Mouse (Mus musculus): Measurements from ENCODE around the gene 2610507B11Rik. TPM values are rescaled to one million over a fixed set of nuclear protein-coding genes. Genes with fewer than 3 reads are reported as not detected.

Gene 2610507B11Rik
- polyA plus RNA-seq, 1 experiment from 2014 or later = 109 TPM

DNA sequence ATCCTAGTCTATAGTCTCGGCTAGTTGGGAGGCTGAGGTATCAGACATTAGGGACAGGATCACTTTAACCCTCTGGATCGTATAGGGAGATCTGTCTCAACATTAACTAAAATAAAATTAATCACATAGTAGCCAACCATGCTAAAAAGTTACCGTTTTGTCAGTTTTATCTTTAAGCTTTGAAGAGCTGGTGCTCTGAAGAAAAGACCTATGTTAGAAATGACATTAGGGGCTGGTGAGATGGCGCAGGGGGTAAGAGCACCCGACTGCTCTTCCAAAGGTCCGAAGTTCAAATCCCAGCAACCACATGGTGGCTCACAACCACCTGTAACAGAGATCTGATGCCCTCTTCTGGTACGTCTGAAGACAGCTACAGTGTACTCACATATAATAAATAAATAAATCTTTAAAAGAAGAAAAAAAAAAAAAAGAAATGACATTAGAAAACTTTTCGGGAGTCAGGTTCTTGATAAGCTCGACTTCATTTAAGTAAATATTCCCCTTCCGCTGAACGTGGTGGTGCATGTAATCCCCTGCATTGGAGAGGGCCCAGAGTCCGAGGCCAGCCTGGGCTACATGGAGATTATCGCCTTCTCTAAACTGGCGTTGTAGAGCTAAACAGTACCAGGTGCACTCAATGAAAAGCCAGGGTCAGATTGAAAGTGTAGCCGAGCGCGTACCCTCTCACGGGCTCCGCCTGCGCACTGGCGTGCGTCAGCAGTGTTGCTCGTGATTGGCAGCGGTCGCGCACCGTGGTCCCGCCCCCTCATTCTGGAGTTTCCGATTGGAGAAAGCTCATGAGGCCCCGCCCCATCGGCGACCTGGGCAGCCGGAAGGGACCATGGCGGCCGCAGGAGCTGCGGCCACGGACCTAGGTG lies 66.3 kb downstream of the 2610507B11Rik start, which contains the start of gene Pigs:
TSS of gene Pigs (plus strand) at position 782 of the 878 bp plus-strand sequence.
- ATAC-seq (ENCODE audit: low FRiP score, low TSS enrichment) = peak; percentile 93
- peak within 1 kb of the TSS; percentile 91 for H3K4me3 ChIP-seq (ENCODE audit: low read length)

DNA sequence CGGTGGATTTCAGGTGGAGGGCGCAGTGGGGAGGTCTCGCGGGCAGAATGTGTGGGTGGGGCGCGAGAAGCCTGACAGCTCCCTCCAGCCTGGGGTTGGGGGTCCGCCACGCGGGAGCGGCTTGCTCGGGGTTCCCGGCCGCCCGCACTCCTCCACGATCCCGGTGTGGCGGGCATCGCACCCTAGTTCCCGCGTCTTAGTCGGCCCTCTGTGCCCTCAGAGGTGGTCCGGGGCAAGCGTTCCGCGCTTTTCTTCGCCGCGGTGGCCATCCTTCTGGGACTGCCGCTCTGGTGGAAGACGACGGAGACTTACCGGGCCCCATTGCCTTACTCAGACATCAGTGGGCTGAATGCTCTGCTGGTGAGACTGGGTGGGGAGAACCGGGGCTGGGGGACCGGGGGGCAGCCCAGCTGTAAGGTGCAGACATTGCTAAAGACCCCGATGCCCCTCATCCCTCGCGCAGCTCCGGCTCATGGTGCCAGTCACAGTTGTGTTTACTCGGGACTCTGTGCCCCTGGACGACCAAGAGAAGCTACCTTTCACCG lies 67.0 kb downstream of the 2610507B11Rik start:
- Histone ChIP-seq H3K4me1 (ENCODE audit: control insufficient read depth, insufficient read depth, low read length) (peaks cover 8% of the 10 kb centered on the region; the same call in 1 of the 2 replicates), H3K27ac (ENCODE audit: low read depth, low read length) (no peak overlapping the region), H3K27me3 (ENCODE audit: control insufficient read depth, insufficient read depth, low read length) (no peaks in the 10 kb centered on the region), H3K4me2 (replicated peaks; ENCODE audit: low read depth, low read length) (peak overlapping the region; percentile 91), H3K9ac (ENCODE audit: low read depth, low read length) (peak overlapping the region; percentile 85), H3K9me3 (ENCODE audit: control insufficient read depth, low read length) (no peaks in the 10 kb centered on the region), H3K36me3 (ENCODE audit: control insufficient read depth, insufficient read depth, low read length) (peaks cover 6% of the 10 kb centered on the region), H3K4me3 (ENCODE audit: low read length) (peak overlapping the region; percentile 91)
- ATAC-seq (ENCODE audit: low FRiP score, low TSS enrichment) = peak; percentile 74
- WGBS = under 1% methylated on average over 38 of the region's 41 CpGs

More for the DNA sequence above, 66.3 kb downstream of the 2610507B11Rik start, which contains the start of gene Pigs:
- Histone ChIP-seq H3K9me3 (ENCODE audit: control insufficient read depth, low read length) (no peaks in the 10 kb centered on the region), H3K4me1 (ENCODE audit: control insufficient read depth, insufficient read depth, low read length) (peaks cover 8% of the 10 kb centered on the region; the same call in 1 of the 2 replicates), H3K27ac (ENCODE audit: low read depth, low read length) (no peak within 1 kb of the TSS; the same call in 1 of the 2 replicates), H3K4me2 (replicated peaks; ENCODE audit: low read depth, low read length) (peak within 1 kb of the TSS; percentile 91), H3K9ac (ENCODE audit: low read depth, low read length) (peak within 1 kb of the TSS; percentile 85), H3K36me3 (ENCODE audit: control insufficient read depth, insufficient read depth, low read length) (no peaks in the 10 kb centered on the region), H3K27me3 (ENCODE audit: control insufficient read depth, insufficient read depth, low read length) (no peaks in the 10 kb centered on the region)
- WGBS = 14% methylated on average over 36 of the region's 37 CpGs

DNA sequence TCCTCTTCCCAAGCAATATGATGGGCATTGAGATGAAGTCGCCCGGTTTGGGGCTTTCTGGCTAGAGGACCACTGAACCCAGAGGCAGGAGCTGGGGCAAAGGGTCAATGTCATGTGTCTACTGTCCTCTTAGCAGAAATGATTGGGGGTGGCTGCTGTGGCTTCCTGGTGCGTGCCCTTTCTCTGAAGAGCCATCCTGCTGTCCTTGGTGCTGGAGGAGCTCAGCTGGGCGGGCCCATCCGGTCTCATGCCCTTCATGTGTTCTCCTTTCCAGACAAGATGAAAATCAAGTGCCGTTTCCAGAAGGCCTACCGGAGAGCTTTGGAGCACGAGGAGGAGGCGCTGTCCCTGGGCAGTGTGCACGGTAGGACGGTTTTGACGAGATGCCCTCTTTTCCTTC lies 71.1 kb downstream of the 2610507B11Rik start:
- Histone ChIP-seq H3K4me2 (replicated peaks; ENCODE audit: low read depth, low read length) (no peak overlapping the region), H3K27ac (ENCODE audit: low read depth, low read length) (no peak overlapping the region), H3K9me3 (ENCODE audit: control insufficient read depth, low read length) (no peaks in the 10 kb centered on the region; the same call in 1 of the 2 replicates), H3K36me3 (ENCODE audit: control insufficient read depth, insufficient read depth, low read length) (peaks cover 24% of the 10 kb centered on the region), H3K4me1 (ENCODE audit: control insufficient read depth, insufficient read depth, low read length) (peaks cover 8% of the 10 kb centered on the region; the same call in 1 of the 2 replicates), H3K9ac (ENCODE audit: low read depth, low read length) (no peak overlapping the region), H3K27me3 (ENCODE audit: control insufficient read depth, insufficient read depth, low read length) (no peaks in the 10 kb centered on the region), H3K4me3 (ENCODE audit: low read length) (no peak overlapping the region)
- ATAC-seq (ENCODE audit: low FRiP score, low TSS enrichment) = no peak
- WGBS = 90% methylated on average over 12 of the region's 12 CpGs

DNA sequence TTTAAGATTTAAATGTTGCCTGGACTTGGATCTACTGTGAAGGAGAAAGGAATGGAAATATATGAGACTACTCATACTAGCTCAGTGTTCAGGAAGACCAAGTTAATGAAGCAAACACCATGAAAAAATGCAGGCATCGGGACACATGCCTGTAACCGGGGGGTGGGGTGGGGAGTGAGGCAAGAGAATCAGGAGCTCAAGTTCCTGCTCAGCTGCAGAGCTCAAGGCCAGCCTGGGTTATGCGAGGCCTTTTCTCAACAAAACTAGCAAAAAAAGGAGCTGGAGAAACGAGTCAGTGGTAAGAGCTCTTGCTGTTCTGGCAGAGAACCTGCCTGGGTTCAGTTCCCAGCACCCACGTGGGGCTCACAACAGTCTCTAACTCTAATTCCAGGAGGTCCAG lies 72.4 kb downstream of the 2610507B11Rik start:
- no peak overlapping the region for H3K4me2 ChIP-seq (replicated peaks; ENCODE audit: low read depth, low read length)
- H3K27ac ChIP-seq (ENCODE audit: low read depth, low read length) = no peak overlapping the region
- H3K4me1 ChIP-seq (ENCODE audit: control insufficient read depth, insufficient read depth, low read length) = peaks cover 4% of the 10 kb centered on the region; the same call in 1 of the 2 replicates
- no peaks in the 10 kb centered on the region; the same call in 1 of the 2 replicates for H3K9me3 ChIP-seq (ENCODE audit: control insufficient read depth, low read length)
- no peak overlapping the region for H3K4me3 ChIP-seq (ENCODE audit: low read length)
- H3K27me3 ChIP-seq (ENCODE audit: control insufficient read depth, insufficient read depth, low read length) = no peaks in the 10 kb centered on the region
- ATAC-seq (ENCODE audit: low FRiP score, low TSS enrichment) = no peak
- peaks cover 25% of the 10 kb centered on the region for H3K36me3 ChIP-seq (ENCODE audit: control insufficient read depth, insufficient read depth, low read length)
- H3K9ac ChIP-seq (ENCODE audit: low read depth, low read length) = no peak overlapping the region
- 77% methylated on average over 5 of the region's 5 CpGs for WGBS

DNA sequence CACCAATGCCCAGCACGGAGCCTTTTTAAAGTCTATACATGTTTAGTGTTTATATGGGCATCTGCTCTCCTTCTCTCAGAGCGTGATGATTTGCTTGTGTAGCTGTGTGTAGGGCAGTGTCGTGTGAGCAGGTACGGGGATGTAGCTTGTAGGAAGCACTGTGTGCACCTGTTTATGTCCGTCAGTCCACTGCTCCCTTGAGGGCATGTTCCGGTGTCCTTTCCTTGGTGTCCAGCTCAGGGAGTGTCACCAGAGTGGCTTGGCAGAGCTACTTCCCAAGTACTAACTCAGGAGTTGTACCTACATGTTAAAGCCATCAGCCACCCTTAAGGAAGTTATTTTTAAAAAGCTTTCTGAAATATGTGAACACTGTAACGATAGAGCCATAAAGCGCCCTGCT lies 75.5 kb downstream of the 2610507B11Rik start:
- Histone ChIP-seq H3K4me1 (ENCODE audit: control insufficient read depth, insufficient read depth, low read length) (no peaks in the 10 kb centered on the region), H3K27me3 (ENCODE audit: control insufficient read depth, insufficient read depth, low read length) (no peaks in the 10 kb centered on the region), H3K4me3 (ENCODE audit: low read length) (no peak overlapping the region), H3K36me3 (ENCODE audit: control insufficient read depth, insufficient read depth, low read length) (peaks cover 34% of the 10 kb centered on the region), H3K9ac (ENCODE audit: low read depth, low read length) (no peak overlapping the region), H3K27ac (ENCODE audit: low read depth, low read length) (no peak overlapping the region), H3K9me3 (ENCODE audit: control insufficient read depth, low read length) (no peaks in the 10 kb centered on the region; the same call in 1 of the 2 replicates), H3K4me2 (replicated peaks; ENCODE audit: low read depth, low read length) (no peak overlapping the region)
- no peak for ATAC-seq (ENCODE audit: low FRiP score, low TSS enrichment)
- WGBS = 95% methylated on average over 8 of the region's 8 CpGs

Other genes with a start within 250 kb of the 2610507B11Rik start
- 20.3 and 20.4 TPM in 2 replicates for gene Dhrs13, start 229.5 kb upstream of the 2610507B11Rik start, polyA plus RNA-seq (2014; fragmentation: Nextera tagmentation; extraction: Ambion mirVana)
- 25.6 and 45.7 TPM in 2 replicates for gene Flot2, start 223.8 kb upstream of the 2610507B11Rik start, polyA plus RNA-seq (2014; fragmentation: Nextera tagmentation; extraction: Ambion mirVana)
- gene Eral1, start 181.4 kb upstream of the 2610507B11Rik start, polyA plus RNA-seq (2014; fragmentation: Nextera tagmentation; extraction: Ambion mirVana) = 35.2 and 40.1 TPM in 2 replicates
- 15.3 and 16.9 TPM in 2 replicates for gene Fam222b, start 167.1 kb upstream of the 2610507B11Rik start, polyA plus RNA-seq (2014; fragmentation: Nextera tagmentation; extraction: Ambion mirVana)
- 68.2 and 111 TPM in 2 replicates for gene Traf4, start 96.2 kb upstream of the 2610507B11Rik start, polyA plus RNA-seq (2014; fragmentation: Nextera tagmentation; extraction: Ambion mirVana)
- 15.8 and 20.6 TPM in 2 replicates for gene Nek8, start 85.1 kb upstream of the 2610507B11Rik start, polyA plus RNA-seq (2014; fragmentation: Nextera tagmentation; extraction: Ambion mirVana)
- gene Tlcd1, start 85.0 kb upstream of the 2610507B11Rik start, polyA plus RNA-seq (2014; fragmentation: Nextera tagmentation; extraction: Ambion mirVana) = 23.1 and 28.1 TPM in 2 replicates
- 1,650 and 2,291 TPM in 2 replicates for gene Rpl23a, start 78.2 kb upstream of the 2610507B11Rik start, polyA plus RNA-seq (2014; fragmentation: Nextera tagmentation; extraction: Ambion mirVana)
- gene Rab34, start 73.3 kb upstream of the 2610507B11Rik start, polyA plus RNA-seq (2014; fragmentation: Nextera tagmentation; extraction: Ambion mirVana) = 128 and 156 TPM in 2 replicates
- 3.4 and 4.1 TPM in 2 replicates for gene Proca1, start 68.4 kb upstream of the 2610507B11Rik start, polyA plus RNA-seq (2014; fragmentation: Nextera tagmentation; extraction: Ambion mirVana)
- gene Sdf2, start 16.0 kb upstream of the 2610507B11Rik start, polyA plus RNA-seq (2014; fragmentation: Nextera tagmentation; extraction: Ambion mirVana) = 81.3 and 95.2 TPM in 2 replicates
- 13.5 and 26.0 TPM in 2 replicates for gene Supt6, start 15.8 kb upstream of the 2610507B11Rik start, polyA plus RNA-seq (2014; fragmentation: Nextera tagmentation; extraction: Ambion mirVana)
- 0.10 and 0.47 TPM in 2 replicates for gene BC030499, start 29.1 kb downstream of the 2610507B11Rik start, polyA plus RNA-seq (2014; fragmentation: Nextera tagmentation; extraction: Ambion mirVana)
- gene Spag5, start 39.8 kb downstream of the 2610507B11Rik start, polyA plus RNA-seq (2014; fragmentation: Nextera tagmentation; extraction: Ambion mirVana) = 35.7 and 50.9 TPM in 2 replicates
- gene Aldoc, start 61.2 kb downstream of the 2610507B11Rik start, polyA plus RNA-seq (2014; fragmentation: Nextera tagmentation; extraction: Ambion mirVana) = 2.3 and 4.3 TPM in 2 replicates
- gene Pigs, start 66.7 kb downstream of the 2610507B11Rik start, polyA plus RNA-seq (2014; fragmentation: Nextera tagmentation; extraction: Ambion mirVana) = 48.9 and 76.0 TPM in 2 replicates
- gene Unc119, start 81.7 kb downstream of the 2610507B11Rik start, polyA plus RNA-seq (2014; fragmentation: Nextera tagmentation; extraction: Ambion mirVana) = 49.6 and 57.1 TPM in 2 replicates
- gene Foxn1, start 124.8 kb downstream of the 2610507B11Rik start, polyA plus RNA-seq (2014; fragmentation: Nextera tagmentation; extraction: Ambion mirVana) = 0.11 TPM in 1 of 2 replicates, not detected in the other
- gene Slc13a2, start 160.5 kb downstream of the 2610507B11Rik start, polyA plus RNA-seq (2014; fragmentation: Nextera tagmentation; extraction: Ambion mirVana) = 0.07 and 0.45 TPM in 2 replicates
- 13.1 and 18.5 TPM in 2 replicates for gene Slc46a1, start 203.9 kb downstream of the 2610507B11Rik start, polyA plus RNA-seq (2014; fragmentation: Nextera tagmentation; extraction: Ambion mirVana)
- gene Sarm1, start 236.0 kb downstream of the 2610507B11Rik start, polyA plus RNA-seq (2014; fragmentation: Nextera tagmentation; extraction: Ambion mirVana) = 1.4 and 1.7 TPM in 2 replicates
- 0.73 and 0.84 TPM in 2 replicates for gene Vtn, start 237.3 kb downstream of the 2610507B11Rik start, polyA plus RNA-seq (2014; fragmentation: Nextera tagmentation; extraction: Ambion mirVana)
- gene Sebox, start 241.7 kb downstream of the 2610507B11Rik start, polyA plus RNA-seq (2014; fragmentation: Nextera tagmentation; extraction: Ambion mirVana) = not detected in 2 replicates

All from kidney, embryonic 14.5 days (tissue).